Mouse (Mus musculus) forebrain, embryonic 11.5 days (tissue): ENCODE results near the gene Pard3. TPM values are rescaled to one million over a fixed set of nuclear protein-coding genes. Genes with fewer than 3 reads are reported as not detected.

ENCODE experiments used
- ATAC-seq: fragments of 200-750 bp; cut with Nextera tagmentation; replicated peaks from 2 replicates; pipeline ENCODE4 v1.8.0; 2017; ENCODE audit warnings: moderate TSS enrichment; ENCODE audit not compliant: low FRiP score
- DNase-seq: peaks from one replicate; pipeline ENCODE4 v3.0.0-alpha.2; 2017; ENCODE audit warnings: low spot score
- H3K27ac ChIP-seq: fragments of 300-500 bp; sonication (generic); 2 replicates; pipeline ENCODE4 v1.5.1; 2014; ENCODE audit warnings: low read depth, low read length
- H3K27me3 ChIP-seq: fragments of 300-500 bp; sonication (generic); 2 replicates; pipeline ENCODE4 v1.6.1; 2014; ENCODE audit warnings: mild to moderate bottlenecking, low read length, mixed read lengths; ENCODE audit not compliant: control insufficient read depth, insufficient read depth
- H3K36me3 ChIP-seq: fragments of 300-500 bp; sonication (generic); 2 replicates; pipeline ENCODE4 v1.6.1; 2014; ENCODE audit warnings: mild to moderate bottlenecking, low read length, moderate library complexity, mixed read lengths; ENCODE audit not compliant: control insufficient read depth, insufficient read depth
- H3K4me1 ChIP-seq: fragments of 300-500 bp; sonication (generic); replicated peaks from 2 replicates; pipeline ENCODE4 v1.6.1; 2014; ENCODE audit warnings: low read length, mixed read lengths; ENCODE audit not compliant: control insufficient read depth, insufficient read depth
- H3K4me2 ChIP-seq: fragments of 300-500 bp; sonication (generic); 2 replicates; pipeline ENCODE4 v1.6.1; 2014; ENCODE audit warnings: low read depth, mild to moderate bottlenecking, low read length, moderate library complexity, mixed read lengths; ENCODE audit not compliant: severe bottlenecking
- H3K4me3 ChIP-seq: fragments of 300-500 bp; sonication (generic); 2 replicates; pipeline ENCODE4 v1.5.1; 2014; ENCODE audit warnings: low read depth, low read length
- H3K9ac ChIP-seq: fragments of 300-500 bp; sonication (generic); 2 replicates; pipeline ENCODE4 v1.6.1; 2014; ENCODE audit warnings: low read length
- H3K9me3 ChIP-seq: fragments of 300-500 bp; sonication (generic); 2 replicates; pipeline ENCODE4 v1.6.1; 2016; ENCODE audit warnings: low read length, mixed read lengths; ENCODE audit not compliant: control insufficient read depth
- WGBS: fragments of 180-500 bp; shearing (Covaris S2); extraction: QIAGEN DNeasy Blood & Tissue Kit; methylation state at CpG from one replicate; pipeline ENCODE4 v1.1.7; 2014; 5-methylcytosine and 5-hydroxymethylcytosine counted together
- polyA plus RNA-seq: library from polyadenylated mRNA; unstranded; fragments of >200 nt; fragmentation: Nextera tagmentation; extraction: Ambion mirVana; gene quantifications from 2 replicates; pipeline ENCODE4 v1.2.1, GENCODE M21; 2014

Pard3 gene
- polyA plus RNA-seq, 1 experiment from 2014 or later = 39.8 TPM

DNA sequence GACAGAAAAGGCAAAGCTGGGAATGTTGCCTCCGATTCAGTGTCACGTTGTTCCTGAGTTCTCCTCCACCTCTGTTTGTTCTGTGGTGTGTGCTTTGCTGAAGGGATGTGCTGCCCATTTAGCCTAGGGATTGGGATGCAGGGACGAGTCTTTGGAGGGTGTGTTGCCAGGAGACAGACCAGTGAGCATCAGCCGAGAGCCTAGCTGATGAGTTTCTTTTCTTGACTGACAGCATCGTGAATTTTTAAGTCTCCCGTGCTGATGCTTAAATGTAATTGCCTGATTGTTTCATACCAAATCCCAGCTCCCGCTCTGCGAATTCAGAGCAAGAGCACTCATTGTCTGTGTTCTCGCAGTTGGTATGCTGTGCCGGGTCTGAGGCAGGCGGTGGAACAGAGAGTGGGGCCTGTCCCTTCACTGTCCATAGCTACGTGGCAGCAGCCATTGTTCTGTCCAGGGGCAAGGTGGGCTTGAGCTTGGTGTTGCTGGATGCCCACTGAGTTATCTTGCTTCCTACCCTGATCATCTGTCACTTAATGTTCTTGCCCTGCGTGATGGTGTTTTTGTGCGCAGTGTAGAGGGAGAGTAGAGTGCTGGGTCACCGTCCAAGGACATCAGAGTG, 131.2 kb downstream of the Pard3 start:
- H3K4me3 ChIP-seq = no peak overlapping the region
- ATAC-seq (no peak), DNase-seq (no peak)
- H3K4me2 ChIP-seq = no peak overlapping the region
- H3K27me3 ChIP-seq = no peaks in the 10 kb centered on the region
- no peaks in the 10 kb centered on the region for H3K36me3 ChIP-seq
- no peaks in the 10 kb centered on the region for H3K9me3 ChIP-seq
- H3K9ac ChIP-seq = no peak overlapping the region; the same call in 1 of the 2 replicates
- no peak overlapping the region for H3K27ac ChIP-seq
- H3K4me1 ChIP-seq = peaks cover 15% of the 10 kb centered on the region
- WGBS = 65% methylated on average over 15 of the region's 15 CpGs

- no peak overlapping the region for H3K9ac ChIP-seq
- no peaks in the 10 kb centered on the region for H3K36me3 ChIP-seq
- no peak overlapping the region for H3K4me2 ChIP-seq
- DNase-seq (no peak), ATAC-seq (no peak)
- H3K4me1 ChIP-seq = peaks cover 12% of the 10 kb centered on the region; the same call in 1 of the 2 replicates
- WGBS = 82% methylated on average over 13 of the region's 13 CpGs
- no peaks in the 10 kb centered on the region for H3K27me3 ChIP-seq
- H3K4me3 ChIP-seq = no peak overlapping the region
- no peak overlapping the region for H3K27ac ChIP-seq
- no peaks in the 10 kb centered on the region for H3K9me3 ChIP-seq
Measured at GRCm38 (mm10) chr8:127196505-127197265, 133.0 kb downstream of the Pard3 start.

- ATAC-seq (peak; percentile 36; the same call in 1 of the 2 replicates), DNase-seq (no peak)
- 20% methylated on average over 4 of the region's 4 CpGs for WGBS
- Histone ChIP-seq H3K27me3 (no peaks in the 10 kb centered on the region), H3K4me2 (no peak overlapping the region), H3K9ac (no peak overlapping the region), H3K4me1 (peaks cover 8% of the 10 kb centered on the region; the same call in 1 of the 2 replicates), H3K9me3 (no peaks in the 10 kb centered on the region), H3K36me3 (no peaks in the 10 kb centered on the region), H3K27ac (no peak overlapping the region), H3K4me3 (no peak overlapping the region)
Measured at GRCm38 (mm10) chr8:127207455-127207854, 143.8 kb downstream of the Pard3 start.

- Histone ChIP-seq H3K27me3 (no peaks in the 10 kb centered on the region), H3K36me3 (no peaks in the 10 kb centered on the region), H3K27ac (no peak overlapping the region), H3K9me3 (no peaks in the 10 kb centered on the region), H3K9ac (no peak overlapping the region), H3K4me1 (peaks cover 7% of the 10 kb centered on the region; the same call in 1 of the 2 replicates), H3K4me3 (no peak overlapping the region), H3K4me2 (no peak overlapping the region)
- WGBS = 94% methylated on average over 4 of the region's 4 CpGs
- ATAC-seq (no peak), DNase-seq (no peak)
Measured at GRCm38 (mm10) chr8:127210621-127211020, 146.9 kb downstream of the Pard3 start.

GRCm38 (mm10) chr8:127214338-127214737, 150.6 kb downstream of the Pard3 start:
- DNase-seq (no peak), ATAC-seq (peak; percentile 20)
- no peak overlapping the region for H3K4me2 ChIP-seq
- no peak overlapping the region for H3K9ac ChIP-seq
- whole genome bisulfite sequencing = 55% methylated on average over 8 of the region's 8 CpGs
- peaks cover 4% of the 10 kb centered on the region; the same call in 1 of the 2 replicates for H3K4me1 ChIP-seq
- H3K27me3 ChIP-seq = no peaks in the 10 kb centered on the region
- H3K27ac ChIP-seq = peak overlapping the region; percentile 25; the same call in 1 of the 2 replicates
- H3K4me3 ChIP-seq = no peak overlapping the region
- H3K36me3 ChIP-seq = no peaks in the 10 kb centered on the region
- no peaks in the 10 kb centered on the region for H3K9me3 ChIP-seq

DNA sequence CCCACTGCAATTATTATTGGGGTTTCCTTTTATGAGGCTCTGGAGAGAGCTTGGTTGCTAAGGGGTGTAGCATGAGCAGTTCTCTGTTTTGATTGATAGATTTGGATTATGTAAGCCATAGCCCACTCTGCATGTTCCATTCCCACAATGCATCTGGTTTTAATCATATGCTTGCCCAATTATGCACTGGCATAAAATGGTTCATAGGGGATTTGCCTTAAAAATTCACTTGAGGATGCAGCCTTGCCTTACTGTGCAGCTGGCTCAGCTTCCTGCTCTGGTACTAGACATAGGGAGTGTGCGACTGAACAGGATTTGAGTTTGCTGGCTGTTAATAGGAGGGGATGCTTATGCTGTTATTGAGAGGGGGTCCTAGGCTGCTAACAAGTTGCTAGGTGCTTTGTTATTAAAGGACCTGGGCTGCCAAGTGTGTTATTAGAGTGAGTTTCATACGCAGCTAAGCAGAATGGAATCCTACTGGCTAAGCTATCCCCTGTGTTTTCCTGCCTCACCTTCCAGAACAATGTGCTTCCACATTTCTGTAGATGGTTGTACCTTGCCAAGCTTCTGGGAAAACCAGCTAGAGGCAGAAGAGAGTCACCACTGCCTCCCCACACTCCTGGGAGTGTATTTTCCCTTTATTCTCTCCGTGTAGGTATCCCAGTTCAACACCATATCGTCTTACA, 151.2 kb downstream of the Pard3 start:
- H3K4me1 ChIP-seq = peaks cover 4% of the 10 kb centered on the region; the same call in 1 of the 2 replicates
- WGBS = 71% methylated on average over 4 of the region's 4 CpGs
- no peaks in the 10 kb centered on the region for H3K9me3 ChIP-seq
- H3K36me3 ChIP-seq = no peaks in the 10 kb centered on the region
- H3K9ac ChIP-seq = no peak overlapping the region
- DNase-seq (no peak), ATAC-seq (peak; percentile 65)
- no peak overlapping the region for H3K4me3 ChIP-seq
- no peaks in the 10 kb centered on the region for H3K27me3 ChIP-seq
- peak overlapping the region; percentile 42 for H3K27ac ChIP-seq
- H3K4me2 ChIP-seq = no peak overlapping the region

- WGBS = 42% methylated on average over 5 of the region's 5 CpGs
- H3K27ac ChIP-seq = no peak overlapping the region
- no peak overlapping the region for H3K9ac ChIP-seq
Measured at GRCm38 (mm10) chr8:127220206-127220605, 156.5 kb downstream of the Pard3 start.

DNA sequence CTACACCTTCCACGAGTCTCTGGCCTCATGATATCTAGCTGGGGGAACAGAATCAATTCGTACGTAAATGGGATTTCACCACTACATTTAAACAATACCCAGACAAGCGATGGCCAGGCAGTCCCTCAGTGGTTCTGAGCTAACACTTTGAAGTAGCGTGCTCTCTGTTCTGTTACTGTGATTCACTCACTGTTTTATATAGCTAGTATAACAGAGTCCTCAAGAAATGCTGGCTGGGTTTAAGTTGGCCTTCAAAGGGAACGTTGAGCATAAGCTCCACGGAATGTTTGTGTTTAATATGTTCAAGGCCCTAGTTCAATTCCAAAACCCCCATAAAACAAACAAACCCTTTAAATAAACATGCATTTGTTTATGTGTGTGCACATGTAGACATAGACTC, 156.9 kb downstream of the Pard3 start:
- WGBS = 78% methylated on average over 7 of the region's 7 CpGs
- no peak for ATAC-seq
- Histone ChIP-seq H3K36me3 (no peaks in the 10 kb centered on the region), H3K4me1 (no peaks in the 10 kb centered on the region; the same call in 1 of the 2 replicates), H3K9ac (no peak overlapping the region), H3K4me2 (no peak overlapping the region), H3K27me3 (no peaks in the 10 kb centered on the region), H3K9me3 (no peaks in the 10 kb centered on the region), H3K4me3 (no peak overlapping the region), H3K27ac (no peak overlapping the region)
- no peak for DNase-seq

More at GRCm38 (mm10) chr8:127220206-127220605, 156.5 kb downstream of the Pard3 start:
- Histone ChIP-seq H3K4me1 (peaks cover under 1% of the 10 kb centered on the region; the same call in 1 of the 2 replicates), H3K36me3 (no peaks in the 10 kb centered on the region), H3K4me2 (no peak overlapping the region), H3K27me3 (no peaks in the 10 kb centered on the region), H3K9me3 (no peaks in the 10 kb centered on the region), H3K4me3 (no peak overlapping the region)
- no peak for DNase-seq
- ATAC-seq = no peak
